Mouse (Mus musculus): ENCODE results near the gene Ecpas. TPM values are rescaled to one million over a fixed set of nuclear protein-coding genes. Genes with fewer than 3 reads are reported as not detected.

Ecpas gene
- polyA plus RNA-seq, 1 experiment = 40.5 TPM

- Histone ChIP-seq H3K27ac (ENCODE audit: insufficient read depth, low read length) (no peak within 1 kb of the TSS), H3K4me1 (ENCODE audit: control insufficient read depth, insufficient read depth, low read length) (no peaks in the 10 kb centered on the region), H3K4me3 (ENCODE audit: insufficient read depth, low read length) (no peak within 1 kb of the TSS)
- TF ChIP-seq POLR2A (IDR thresholded peaks at IDR 0.05; ENCODE audit: extremely low read depth, insufficient read depth, low read length) = no peak
- no peak for TF ChIP-seq CTCF (IDR thresholded peaks at IDR 0.05; ENCODE audit: extremely low read depth, insufficient read depth, low read length)
These were observed 124.9 kb downstream of the Ecpas start, which contains the start of gene Olfr267 for GRCm38 (mm10) chr4:58787616-58788015. Olfr267 (minus strand) TSS chr4:58787716.

GRCm38 (mm10) chr4:58786659-58787058 is 125.9 kb downstream of the Ecpas start:
- no peak overlapping the region for H3K4me3 ChIP-seq (ENCODE audit: insufficient read depth, low read length)
- no peak overlapping the region for H3K27ac ChIP-seq (ENCODE audit: insufficient read depth, low read length)
- H3K4me1 ChIP-seq (ENCODE audit: control insufficient read depth, insufficient read depth, low read length) = no peaks in the 10 kb centered on the region
- TF ChIP-seq POLR2A (IDR thresholded peaks at IDR 0.05; ENCODE audit: extremely low read depth, insufficient read depth, low read length) (no peak), CTCF (IDR thresholded peaks at IDR 0.05; ENCODE audit: extremely low read depth, insufficient read depth, low read length) (no peak)

GRCm38 (mm10) chr4:58763417-58763816 is 149.1 kb downstream of the Ecpas start:
- H3K4me3 ChIP-seq (ENCODE audit: insufficient read depth, low read length) = no peak overlapping the region
- H3K4me1 ChIP-seq (ENCODE audit: control insufficient read depth, insufficient read depth, low read length) = no peaks in the 10 kb centered on the region
- H3K27ac ChIP-seq (ENCODE audit: insufficient read depth, low read length) = no peak overlapping the region
- TF ChIP-seq POLR2A (IDR thresholded peaks at IDR 0.05; ENCODE audit: extremely low read depth, insufficient read depth, low read length) (no peak), CTCF (IDR thresholded peaks at IDR 0.05; ENCODE audit: extremely low read depth, insufficient read depth, low read length) (no peak)

- Histone ChIP-seq H3K4me3 (ENCODE audit: insufficient read depth, low read length) (no peak overlapping the region), H3K27ac (ENCODE audit: insufficient read depth, low read length) (no peak overlapping the region), H3K4me1 (ENCODE audit: control insufficient read depth, insufficient read depth, low read length) (no peaks in the 10 kb centered on the region)
- TF ChIP-seq POLR2A (IDR thresholded peaks at IDR 0.05; ENCODE audit: extremely low read depth, insufficient read depth, low read length) (no peak), CTCF (IDR thresholded peaks at IDR 0.05; ENCODE audit: extremely low read depth, insufficient read depth, low read length) (no peak)
These were observed 163.0 kb downstream of the Ecpas start for GRCm38 (mm10) chr4:58749510-58749909.

- H3K4me1 ChIP-seq (ENCODE audit: control insufficient read depth, insufficient read depth, low read length) = no peaks in the 10 kb centered on the region
- TF ChIP-seq POLR2A (IDR thresholded peaks at IDR 0.05; ENCODE audit: extremely low read depth, insufficient read depth, low read length) = no peak
- no peak for TF ChIP-seq CTCF (IDR thresholded peaks at IDR 0.05; ENCODE audit: extremely low read depth, insufficient read depth, low read length)
- no peak overlapping the region for H3K4me3 ChIP-seq (ENCODE audit: insufficient read depth, low read length)
- no peak overlapping the region for H3K27ac ChIP-seq (ENCODE audit: insufficient read depth, low read length)
These were observed 163.4 kb downstream of the Ecpas start for GRCm38 (mm10) chr4:58749101-58749500.

Other genes starting within 250 kb of the Ecpas start
- 0.06 and 0.21 TPM in 2 replicates for gene Olfr267, start 125.0 kb downstream of the Ecpas start, polyA plus RNA-seq (2012; rRNA removed)
- gene Zkscan16, start 30.9 kb upstream of the Ecpas start, polyA plus RNA-seq (2012; rRNA removed) = 14.7 and 17.1 TPM in 2 replicates
- 0.86 and 0.89 TPM in 2 replicates for gene Ptgr1, start 74.4 kb upstream of the Ecpas start, polyA plus RNA-seq (2012; rRNA removed)
- 3.2 and 3.3 TPM in 2 replicates for gene Dnajc25, start 82.3 kb upstream of the Ecpas start, polyA plus RNA-seq (2012; rRNA removed)
- 0.08 TPM in 1 of 2 replicates, not detected in the other for gene Gm20503, start 90.5 kb upstream of the Ecpas start, polyA plus RNA-seq (2012; rRNA removed)
- 61.1 and 62.7 TPM in 2 replicates for gene Gng10, start 122.3 kb upstream of the Ecpas start, polyA plus RNA-seq (2012; rRNA removed)
- not detected in 2 replicates for gene AI481877, start 226.2 kb upstream of the Ecpas start, polyA plus RNA-seq (2012; rRNA removed)